Mouse (Mus musculus): Measurements from ENCODE around the gene Rpl9-ps1. TPM values are rescaled to one million over a fixed set of nuclear protein-coding genes. Genes with fewer than 3 reads are reported as not detected.

Gene Rpl9-ps1
- polyA plus RNA-seq, 1 experiment = not detected

DNA sequence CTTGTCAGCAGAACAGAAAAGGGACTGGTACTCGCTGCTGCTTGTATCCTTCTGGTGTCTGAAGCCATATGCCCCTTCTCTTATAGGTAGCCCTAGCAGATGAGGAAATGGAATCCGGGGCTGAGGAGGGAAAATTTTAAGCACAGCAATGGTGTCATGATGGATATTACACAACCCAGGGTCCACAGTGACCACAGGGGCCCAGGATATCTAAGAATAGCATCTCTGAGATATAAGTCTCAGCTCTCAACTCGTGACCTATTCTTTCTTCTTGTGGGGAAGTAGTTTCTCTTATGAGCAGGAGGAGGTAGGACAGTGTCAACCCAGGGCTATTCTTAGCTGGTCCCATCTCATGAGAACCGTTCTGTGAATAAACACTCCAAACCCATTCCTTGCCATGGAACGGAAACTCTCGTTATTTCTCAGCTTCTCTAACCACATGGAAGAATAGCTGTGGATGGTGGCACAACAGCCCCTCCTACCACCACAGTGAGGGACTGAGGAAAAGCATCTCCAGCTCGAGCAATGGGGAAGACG is 4.0 kb upstream of the Rpl9-ps1 start, which contains the start of gene Ccl3:
TSS of gene Ccl3 (minus strand) at position 51 of the 537 bp plus-strand sequence.
- no peak within 1 kb of the TSS for H3K4me3 ChIP-seq (replicated peaks)
- no peaks in the 10 kb centered on the region for H3K27me3 ChIP-seq (ENCODE audit: control insufficient read depth)
- H3K36me3 ChIP-seq (ENCODE audit: control insufficient read depth) = no peaks in the 10 kb centered on the region
- no peaks in the 10 kb centered on the region for H3K9me3 ChIP-seq (ENCODE audit: control insufficient read depth, low read length)
- no peaks in the 10 kb centered on the region for H3K4me1 ChIP-seq (ENCODE audit: control insufficient read depth)
- TF ChIP-seq TAL1 (IDR thresholded peaks at IDR 0.05; ENCODE audit: low read length) (no peak), GATA1 (IDR thresholded peaks at IDR 0.05; ENCODE audit: low read length) (no peak)

DNA sequence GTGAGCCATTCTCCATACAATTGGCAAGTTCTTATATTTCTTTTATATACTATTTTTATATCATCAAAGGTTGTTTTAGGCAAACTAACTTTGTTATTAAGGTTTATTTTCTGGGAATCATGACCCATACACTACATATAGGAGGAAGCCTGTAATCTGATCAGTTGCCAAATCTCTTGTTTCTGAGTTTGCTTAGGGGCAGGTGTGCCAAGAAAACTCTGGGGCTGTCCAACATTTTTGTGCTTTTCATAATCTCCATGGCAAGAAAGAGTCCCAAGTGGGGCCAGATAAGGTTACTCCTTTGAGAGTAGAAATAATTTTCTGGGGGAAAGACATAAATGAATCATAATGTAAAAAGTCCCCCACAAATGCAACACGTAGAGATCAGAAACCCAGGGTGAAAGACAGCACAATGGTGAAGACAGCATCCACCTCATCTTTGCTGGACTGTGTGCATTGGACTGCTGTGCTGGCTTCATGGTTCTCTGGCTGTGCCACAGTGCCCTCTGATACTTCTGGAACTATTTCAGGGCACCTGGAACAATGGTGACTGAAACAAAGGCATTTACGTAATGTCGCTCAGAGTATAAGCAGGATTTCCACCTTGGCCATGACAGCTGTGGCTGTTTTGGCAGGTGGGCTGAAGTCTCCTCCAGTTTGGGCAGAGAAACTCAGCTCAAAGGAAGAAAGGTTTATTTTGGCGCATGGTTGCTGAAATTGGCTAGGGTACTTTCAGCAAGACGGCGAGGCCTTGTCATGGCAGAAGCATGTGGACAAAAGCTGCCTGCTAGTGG is 1.1 kb upstream of the Rpl9-ps1 start:
- TF ChIP-seq GATA1 (IDR thresholded peaks at IDR 0.05; ENCODE audit: low read length) = no peak
- TF ChIP-seq TAL1 (IDR thresholded peaks at IDR 0.05; ENCODE audit: low read length) = no peak
- Histone ChIP-seq H3K9me3 (ENCODE audit: control insufficient read depth, low read length) (no peaks in the 10 kb centered on the region), H3K4me1 (ENCODE audit: control insufficient read depth) (no peaks in the 10 kb centered on the region), H3K27me3 (ENCODE audit: control insufficient read depth) (no peaks in the 10 kb centered on the region), H3K36me3 (ENCODE audit: control insufficient read depth) (no peaks in the 10 kb centered on the region), H3K4me3 (replicated peaks) (no peak overlapping the region)

DNA sequence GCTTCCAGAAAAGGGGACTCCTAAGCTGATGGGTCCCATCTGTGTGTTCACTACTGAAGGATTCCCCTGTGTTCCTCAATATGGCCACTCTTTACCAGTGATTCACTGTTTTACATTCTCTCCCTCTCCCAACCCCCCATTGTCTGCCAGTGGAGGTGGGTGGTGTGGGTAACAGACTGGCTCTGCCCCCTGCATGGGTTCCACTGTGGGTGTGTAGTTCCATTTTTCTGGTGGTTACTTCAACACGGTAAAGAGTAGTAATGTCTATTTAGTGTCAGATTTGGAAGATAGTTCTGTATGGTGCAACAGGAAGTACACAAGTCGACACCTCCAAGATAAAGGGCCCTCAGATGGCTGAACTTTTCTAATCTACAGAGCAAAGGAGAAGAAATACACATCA is 4.2 kb downstream of the Rpl9-ps1 start:
- Histone ChIP-seq H3K27me3 (ENCODE audit: control insufficient read depth) (no peaks in the 10 kb centered on the region), H3K36me3 (ENCODE audit: control insufficient read depth) (no peaks in the 10 kb centered on the region), H3K9me3 (ENCODE audit: control insufficient read depth, low read length) (no peaks in the 10 kb centered on the region), H3K4me3 (replicated peaks) (no peak overlapping the region), H3K4me1 (ENCODE audit: control insufficient read depth) (no peaks in the 10 kb centered on the region)
- no peak for TF ChIP-seq GATA1 (IDR thresholded peaks at IDR 0.05; ENCODE audit: low read length)
- no peak for TF ChIP-seq TAL1 (IDR thresholded peaks at IDR 0.05; ENCODE audit: low read length)

DNA sequence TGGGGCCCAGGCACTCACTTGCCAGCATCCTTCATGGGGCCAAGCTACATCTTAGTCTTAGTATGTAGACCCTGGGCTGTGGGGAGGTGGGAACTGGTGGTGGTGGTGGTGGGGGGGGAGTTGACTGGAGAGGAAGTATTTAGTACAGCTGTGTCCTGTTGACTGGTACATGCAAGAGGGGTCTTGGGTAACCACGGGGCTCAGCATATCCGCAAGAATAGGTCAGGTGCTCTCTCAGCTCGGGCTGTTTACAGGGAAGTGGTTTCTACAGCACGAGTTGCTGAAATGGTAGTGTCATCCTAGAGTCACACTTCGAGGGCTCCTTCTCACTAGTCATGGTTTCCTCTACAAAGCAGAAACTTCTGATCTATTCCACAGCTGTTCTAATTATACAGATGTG is 5.3 kb downstream of the Rpl9-ps1 start:
- Histone ChIP-seq H3K9me3 (ENCODE audit: control insufficient read depth, low read length) (no peaks in the 10 kb centered on the region), H3K4me3 (replicated peaks) (no peak overlapping the region), H3K27me3 (ENCODE audit: control insufficient read depth) (no peaks in the 10 kb centered on the region), H3K36me3 (ENCODE audit: control insufficient read depth) (no peaks in the 10 kb centered on the region), H3K4me1 (ENCODE audit: control insufficient read depth) (no peaks in the 10 kb centered on the region)
- no peak for TF ChIP-seq GATA1 (IDR thresholded peaks at IDR 0.05; ENCODE audit: low read length)
- TF ChIP-seq TAL1 (IDR thresholded peaks at IDR 0.05; ENCODE audit: low read length) = no peak

DNA sequence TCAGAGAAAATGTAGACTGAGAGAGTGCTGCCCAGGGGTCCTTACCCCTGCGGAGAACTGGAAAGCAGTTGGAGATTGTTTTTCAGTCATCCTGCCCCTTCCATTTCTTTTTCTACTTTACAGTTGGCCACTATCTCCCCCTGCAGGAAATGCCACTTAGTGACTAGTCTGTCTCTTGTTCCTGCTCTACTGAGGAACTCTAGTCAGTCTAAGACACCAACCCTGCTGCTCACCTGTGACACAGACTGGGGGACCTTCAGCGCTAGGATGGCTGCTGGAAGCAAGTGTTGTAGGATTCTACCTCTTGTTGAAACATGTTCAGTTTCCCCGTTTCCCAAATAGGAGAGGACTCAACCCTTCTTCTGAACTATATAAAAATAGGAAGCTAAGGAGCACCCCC is 5.9 kb downstream of the Rpl9-ps1 start:
- Histone ChIP-seq H3K4me3 (replicated peaks) (no peak overlapping the region), H3K4me1 (ENCODE audit: control insufficient read depth) (no peaks in the 10 kb centered on the region), H3K27me3 (ENCODE audit: control insufficient read depth) (no peaks in the 10 kb centered on the region), H3K36me3 (ENCODE audit: control insufficient read depth) (no peaks in the 10 kb centered on the region), H3K9me3 (ENCODE audit: control insufficient read depth, low read length) (no peaks in the 10 kb centered on the region)
- TF ChIP-seq GATA1 (IDR thresholded peaks at IDR 0.05; ENCODE audit: low read length) = no peak
- no peak for TF ChIP-seq TAL1 (IDR thresholded peaks at IDR 0.05; ENCODE audit: low read length)

DNA sequence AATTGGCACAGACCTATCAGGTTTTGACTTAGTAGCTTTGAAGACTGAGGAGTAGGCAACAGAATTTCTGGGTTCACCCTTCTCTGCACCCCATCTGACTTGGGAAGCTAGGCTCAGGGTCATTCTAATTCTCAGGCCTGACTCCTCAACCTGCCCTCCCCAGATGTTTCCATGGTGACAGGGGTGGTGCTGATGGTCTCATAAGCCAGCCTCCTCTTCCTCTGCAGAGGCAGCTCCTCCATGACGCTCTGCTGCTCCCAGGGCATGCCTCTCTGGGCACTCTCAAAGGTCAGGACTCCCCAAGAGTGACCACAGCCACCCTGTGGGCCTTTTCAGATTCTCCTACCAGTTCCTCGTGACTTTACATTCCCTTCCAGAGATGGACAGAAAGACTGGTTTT is 6.5 kb downstream of the Rpl9-ps1 start:
- H3K9me3 ChIP-seq (ENCODE audit: control insufficient read depth, low read length) = no peaks in the 10 kb centered on the region

DNA sequence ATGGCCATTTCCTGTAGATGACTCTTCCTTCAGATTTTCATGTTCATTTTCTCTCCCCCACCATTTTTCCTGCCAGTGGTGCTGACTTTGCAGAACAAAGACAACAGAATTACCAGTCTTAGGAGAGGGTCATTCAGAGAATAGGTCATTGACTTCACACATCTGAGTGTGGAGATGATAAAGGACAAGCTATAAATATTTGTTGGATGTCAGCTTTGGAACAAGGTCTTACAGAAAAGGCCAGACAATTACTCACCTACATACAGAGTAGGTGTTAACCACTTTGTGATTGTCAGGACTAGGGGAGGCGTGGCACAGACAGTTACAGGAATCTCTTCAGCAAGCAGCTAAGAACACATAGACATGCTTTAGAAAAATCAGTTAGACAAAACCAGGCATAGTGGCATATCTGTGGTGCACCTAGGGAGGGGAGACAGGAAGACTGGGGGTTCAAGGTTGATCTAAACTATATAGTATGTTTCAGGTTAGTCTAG is 8.6 kb downstream of the Rpl9-ps1 start:
- no peaks in the 10 kb centered on the region for H3K9me3 ChIP-seq (ENCODE audit: control insufficient read depth, low read length)
- H3K4me1 ChIP-seq (ENCODE audit: control insufficient read depth) = no peaks in the 10 kb centered on the region
- no peaks in the 10 kb centered on the region for H3K36me3 ChIP-seq (ENCODE audit: control insufficient read depth)
- TF ChIP-seq GATA1 (IDR thresholded peaks at IDR 0.05; ENCODE audit: low read length) (no peak), TAL1 (IDR thresholded peaks at IDR 0.05; ENCODE audit: low read length) (no peak)
- H3K27me3 ChIP-seq (ENCODE audit: control insufficient read depth) = no peaks in the 10 kb centered on the region
- no peak overlapping the region for H3K4me3 ChIP-seq (replicated peaks)

More for the DNA sequence above, 6.5 kb downstream of the Rpl9-ps1 start:
- Histone ChIP-seq H3K4me3 (replicated peaks) (no peak overlapping the region), H3K27me3 (ENCODE audit: control insufficient read depth) (no peaks in the 10 kb centered on the region), H3K4me1 (ENCODE audit: control insufficient read depth) (no peaks in the 10 kb centered on the region), H3K36me3 (ENCODE audit: control insufficient read depth) (no peaks in the 10 kb centered on the region)
- TF ChIP-seq TAL1 (IDR thresholded peaks at IDR 0.05; ENCODE audit: low read length) = no peak
- TF ChIP-seq GATA1 (IDR thresholded peaks at IDR 0.05; ENCODE audit: low read length) = no peak

DNA sequence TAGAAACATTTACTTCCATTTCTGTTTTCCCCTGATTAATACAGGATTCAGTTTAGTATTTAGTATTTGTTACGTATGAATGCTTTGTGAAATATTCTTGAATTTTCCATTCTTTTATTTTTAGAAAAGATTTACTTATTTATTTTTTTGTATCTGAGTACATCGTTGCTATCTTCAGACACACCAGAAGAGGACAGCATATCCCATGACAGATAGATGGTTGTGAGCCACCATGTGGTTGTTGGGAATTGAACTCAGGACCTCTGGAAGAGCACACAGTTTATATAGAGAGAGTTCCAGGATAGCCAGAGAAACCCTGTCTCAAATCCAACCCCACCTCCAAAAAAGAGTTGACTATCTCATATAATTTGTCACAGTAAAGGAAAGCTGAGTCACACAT is 10.5 kb downstream of the Rpl9-ps1 start:
- no peak for TF ChIP-seq GATA1 (IDR thresholded peaks at IDR 0.05; ENCODE audit: low read length)
- no peak for TF ChIP-seq TAL1 (IDR thresholded peaks at IDR 0.05; ENCODE audit: low read length)
- Histone ChIP-seq H3K4me1 (ENCODE audit: control insufficient read depth) (no peaks in the 10 kb centered on the region), H3K9me3 (ENCODE audit: control insufficient read depth, low read length) (no peaks in the 10 kb centered on the region), H3K4me3 (replicated peaks) (no peak overlapping the region), H3K36me3 (ENCODE audit: control insufficient read depth) (no peaks in the 10 kb centered on the region), H3K27me3 (ENCODE audit: control insufficient read depth) (no peaks in the 10 kb centered on the region)

DNA sequence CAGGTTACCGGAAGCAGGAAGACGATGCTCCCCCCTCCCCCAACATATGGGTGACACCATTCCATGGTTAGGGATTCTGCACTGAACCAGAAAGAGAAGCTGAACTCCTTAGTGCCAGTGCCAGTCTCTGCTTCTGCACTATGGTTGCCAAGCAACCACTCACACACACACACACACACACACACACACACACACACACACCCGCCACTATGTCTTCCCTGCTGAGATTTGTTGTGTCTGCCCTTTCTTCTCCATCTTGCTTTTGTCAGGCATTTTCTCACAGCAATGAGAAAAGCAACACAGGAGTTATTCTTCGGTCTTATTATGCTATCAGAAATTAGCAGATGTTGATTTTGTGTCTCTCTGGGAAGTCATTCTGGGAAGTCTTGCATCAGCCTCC is 11.0 kb downstream of the Rpl9-ps1 start:
- H3K4me3 ChIP-seq (replicated peaks) = no peak overlapping the region
- TF ChIP-seq TAL1 (IDR thresholded peaks at IDR 0.05; ENCODE audit: low read length) = no peak
- no peak for TF ChIP-seq GATA1 (IDR thresholded peaks at IDR 0.05; ENCODE audit: low read length)
- H3K9me3 ChIP-seq (ENCODE audit: control insufficient read depth, low read length) = no peaks in the 10 kb centered on the region
- H3K4me1 ChIP-seq (ENCODE audit: control insufficient read depth) = no peaks in the 10 kb centered on the region
- no peaks in the 10 kb centered on the region for H3K27me3 ChIP-seq (ENCODE audit: control insufficient read depth)
- H3K36me3 ChIP-seq (ENCODE audit: control insufficient read depth) = no peaks in the 10 kb centered on the region
